Mouse (Mus musculus) spleen, adult 2 months (tissue): ENCODE results near the gene Hk1. TPM values are rescaled to one million over a fixed set of nuclear protein-coding genes. Genes with fewer than 3 reads are reported as not detected.

Experiments used
- DNase-seq, 2 experiments: peaks; one replicate each; pipeline versions ENCODE4 v3.0.0 to v3.0.0-alpha.2; 2012 to 2021; ENCODE audit warnings: low spot score in 2 of 2, low read depth in 1 of 2
- H3K27ac ChIP-seq: fragments of 200-500 bp; 2 replicates; pipeline ENCODE4 v1.5.1; 2012; ENCODE audit warnings: low read length, inconsistent platforms; ENCODE audit not compliant: insufficient read depth
- H3K27me3 ChIP-seq: fragments of 200-500 bp; 2 replicates; pipeline ENCODE4 v1.6.1; 2012; ENCODE audit warnings: mild to moderate bottlenecking, moderate library complexity, low read length, inconsistent platforms; ENCODE audit not compliant: control insufficient read depth, insufficient read depth
- H3K36me3 ChIP-seq: fragments of 200-500 bp; 2 replicates; pipeline ENCODE4 v1.6.1; 2012; ENCODE audit warnings: mild to moderate bottlenecking, low read length, inconsistent platforms; ENCODE audit not compliant: control insufficient read depth, insufficient read depth
- H3K4me1 ChIP-seq: fragments of 200-500 bp; 2 replicates; pipeline ENCODE4 v1.6.1; 2011; ENCODE audit warnings: inconsistent platforms; ENCODE audit not compliant: control insufficient read depth, insufficient read depth, insufficient read length
- H3K4me3 ChIP-seq: fragments of 200-500 bp; 2 replicates; pipeline ENCODE4 v1.5.1; 2011; ENCODE audit warnings: mild to moderate bottlenecking, inconsistent platforms; ENCODE audit not compliant: insufficient read depth, insufficient read length; ENCODE audit errors: extremely low read depth
- CTCF ChIP-seq: fragments of 200-500 bp; IDR thresholded peaks from 2 replicates; pipeline ENCODE4 v1.5.1; 2011; ENCODE audit warnings: mild to moderate bottlenecking, inconsistent platforms; ENCODE audit not compliant: insufficient read depth, insufficient read length, insufficient replicate concordance; ENCODE audit errors: extremely low read depth
- POLR2A ChIP-seq: fragments of 200-500 bp; IDR thresholded peaks from 2 replicates; pipeline ENCODE4 v1.6.1; 2011; ENCODE audit warnings: low read depth, low read length, inconsistent platforms
- WGBS: fragments of 180-500 bp; shearing (Covaris S2); methylation state at CpG from one replicate; pipeline ENCODE4 v1.1.7; 2018; 5-methylcytosine and 5-hydroxymethylcytosine counted together
- polyA plus RNA-seq: library from polyadenylated mRNA; depleted of rRNA; stranded (reverse); fragments of >200 nt; gene quantifications from 2 replicates; pipeline ENCODE4 v1.2.3, GENCODE M21; 2012; rRNA removed

Hk1 gene
- polyA plus RNA-seq, 1 experiment = 31.0 TPM

GRCm38 (mm10) chr10:62225839-62226238, 153.9 kb downstream of the Hk1 start:
- TF ChIP-seq POLR2A = no peak
- no peak for TF ChIP-seq CTCF
- Histone ChIP-seq H3K4me1 (no peaks in the 10 kb centered on the region), H3K27ac (no peak overlapping the region), H3K36me3 (no peaks in the 10 kb centered on the region), H3K4me3 (no peak overlapping the region), H3K27me3 (peaks cover 2% of the 10 kb centered on the region; the same call in 1 of the 2 replicates)
- WGBS = 81% methylated on average over 7 of the region's 7 CpGs
- no peak for DNase-seq

GRCm38 (mm10) chr10:62224231-62224630, 155.5 kb downstream of the Hk1 start:
- Histone ChIP-seq H3K36me3 (no peaks in the 10 kb centered on the region), H3K27ac (no peak overlapping the region), H3K4me3 (no peak overlapping the region), H3K27me3 (no peaks in the 10 kb centered on the region), H3K4me1 (no peaks in the 10 kb centered on the region)
- DNase-seq = no peak
- TF ChIP-seq POLR2A (no peak), CTCF (no peak)
- WGBS = 80% methylated on average over 6 of the region's 6 CpGs

GRCm38 (mm10) chr10:62222777-62223176, 156.9 kb downstream of the Hk1 start:
- 89% methylated on average over 17 of the region's 17 CpGs for WGBS
- no peaks in the 10 kb centered on the region for H3K27me3 ChIP-seq
- DNase-seq = no peak

GRCm38 (mm10) chr10:62221647-62222046, 158.1 kb downstream of the Hk1 start:
- TF ChIP-seq CTCF (no peak), POLR2A (no peak)
- no peak for DNase-seq
- 78% methylated on average over 2 of the region's 2 CpGs for WGBS
- Histone ChIP-seq H3K4me1 (no peaks in the 10 kb centered on the region; the same call in 1 of the 2 replicates), H3K27ac (no peak overlapping the region), H3K27me3 (no peaks in the 10 kb centered on the region), H3K36me3 (no peaks in the 10 kb centered on the region), H3K4me3 (no peak overlapping the region)

More at GRCm38 (mm10) chr10:62222777-62223176, 156.9 kb downstream of the Hk1 start:
- no peaks in the 10 kb centered on the region; the same call in 1 of the 2 replicates for H3K4me1 ChIP-seq
- H3K4me3 ChIP-seq = no peak overlapping the region
- H3K36me3 ChIP-seq = no peaks in the 10 kb centered on the region
- TF ChIP-seq CTCF (no peak), POLR2A (no peak)
- no peak overlapping the region for H3K27ac ChIP-seq

- TF ChIP-seq CTCF (no peak), POLR2A (no peak)
Measured at GRCm38 (mm10) chr10:62220732-62221514, 158.8 kb downstream of the Hk1 start.

More at GRCm38 (mm10) chr10:62220732-62221514, 158.8 kb downstream of the Hk1 start:
- H3K36me3 ChIP-seq = no peaks in the 10 kb centered on the region
- no peak overlapping the region for H3K27ac ChIP-seq
- no peak for DNase-seq
- no peaks in the 10 kb centered on the region for H3K27me3 ChIP-seq
- H3K4me1 ChIP-seq = no peaks in the 10 kb centered on the region; the same call in 1 of the 2 replicates
- no peak overlapping the region for H3K4me3 ChIP-seq
- WGBS = 77% methylated on average over 8 of the region's 8 CpGs

Other genes starting within 250 kb of the Hk1 start
- not detected in 2 replicates for gene Neurog3, start 246.8 kb downstream of the Hk1 start, polyA plus RNA-seq
- 0.68 and 0.80 TPM in 2 replicates for gene Fam241b, start 236.0 kb downstream of the Hk1 start, polyA plus RNA-seq
- gene Tspan15, start 148.7 kb downstream of the Hk1 start, polyA plus RNA-seq = 39.2 and 46.1 TPM in 2 replicates
- gene Tacr2, start 127.5 kb downstream of the Hk1 start, polyA plus RNA-seq = not detected in 2 replicates
- 0.04 and 0.06 TPM in 2 replicates for gene Hkdc1, start 42.6 kb upstream of the Hk1 start, polyA plus RNA-seq
- not detected in 2 replicates for gene 4930507D05Rik, start 69.6 kb upstream of the Hk1 start, polyA plus RNA-seq
- 8.0 and 10.4 TPM in 2 replicates for gene Supv3l1, start 69.8 kb upstream of the Hk1 start, polyA plus RNA-seq
- gene Vps26a, start 106.9 kb upstream of the Hk1 start, polyA plus RNA-seq = 4.0 and 5.6 TPM in 2 replicates
- 65.7 and 76.3 TPM in 2 replicates for gene Srgn, start 147.5 kb upstream of the Hk1 start, polyA plus RNA-seq
- gene Kif1bp, start 198.5 kb upstream of the Hk1 start, polyA plus RNA-seq = 16.8 and 23.5 TPM in 2 replicates
- 10.3 and 11.8 TPM in 2 replicates for gene Ddx21, start 222.4 kb upstream of the Hk1 start, polyA plus RNA-seq